Mouse (Mus musculus) lung, postnatal 0 days (tissue): ENCODE results near the gene Nmrk1. TPM values are rescaled to one million over a fixed set of nuclear protein-coding genes. Genes with fewer than 3 reads are reported as not detected.

Experiments
- ATAC-seq: fragments of 200-750 bp; cut with Nextera tagmentation; 2 replicates; pipeline ENCODE4 v1.8.0; 2017; ENCODE audit warnings: moderate library complexity
- DNase-seq: peaks from one replicate; pipeline ENCODE4 v3.0.0-alpha.2; 2016; ENCODE audit warnings: low spot score
- H3K27ac ChIP-seq: fragments of 300-500 bp; sonication (generic); 2 replicates; pipeline ENCODE4 v1.5.1; 2014; ENCODE audit warnings: antibody characterized with exemption, mild to moderate bottlenecking, low read length, mixed read lengths
- H3K27me3 ChIP-seq: fragments of 300-500 bp; sonication (generic); replicated peaks from 2 replicates; pipeline ENCODE4 v1.6.1; 2014; ENCODE audit warnings: low read length, mixed read lengths; ENCODE audit not compliant: insufficient read depth
- H3K36me3 ChIP-seq: fragments of 300-500 bp; sonication (generic); 2 replicates; pipeline ENCODE4 v1.6.1; 2014; ENCODE audit warnings: low read length, mixed read lengths; ENCODE audit not compliant: insufficient read depth
- H3K4me1 ChIP-seq: fragments of 300-500 bp; sonication (generic); 2 replicates; pipeline ENCODE4 v1.6.1; 2014; ENCODE audit warnings: antibody characterized with exemption, low read depth, low read length, mixed read lengths; ENCODE audit not compliant: insufficient read depth
- H3K4me2 ChIP-seq: fragments of 300-500 bp; sonication (generic); replicated peaks from 2 replicates; pipeline ENCODE4 v1.6.1; 2014; ENCODE audit warnings: low read depth, mild to moderate bottlenecking, low read length, moderate library complexity, mixed read lengths
- H3K4me3 ChIP-seq: fragments of 300-500 bp; sonication (generic); 2 replicates; pipeline ENCODE4 v1.5.1; 2014; ENCODE audit warnings: low read depth, low read length
- H3K9ac ChIP-seq: fragments of 300-500 bp; sonication (generic); replicated peaks from 2 replicates; pipeline ENCODE4 v1.6.1; 2014; ENCODE audit warnings: low read depth, mild to moderate bottlenecking
- H3K9me3 ChIP-seq: fragments of 300-500 bp; sonication (generic); 2 replicates; pipeline ENCODE4 v1.6.1; 2016; ENCODE audit warnings: low read length, mixed read lengths
- CTCF ChIP-seq: IDR thresholded peaks from 2 replicates; pipeline ENCODE4 v1.5.1; 2016; ENCODE audit warnings: antibody characterized with exemption, mild to moderate bottlenecking
- EP300 ChIP-seq: IDR thresholded peaks from 2 replicates; pipeline ENCODE4 v1.6.1; 2016; ENCODE audit warnings: antibody characterized with exemption, mild to moderate bottlenecking, control low read depth
- WGBS: fragments of 180-500 bp; shearing (Covaris S2); extraction: QIAGEN DNeasy Blood & Tissue Kit; methylation state at CpG from one replicate; pipeline ENCODE4 v1.1.7; 2014; 5-methylcytosine and 5-hydroxymethylcytosine counted together
- polyA plus RNA-seq: library from polyadenylated mRNA; unstranded; fragments of >200 nt; fragmentation: Nextera tagmentation; extraction: Ambion mirVana; gene quantifications from 2 replicates; pipeline ENCODE4 v1.2.1, GENCODE M21; 2015

Gene Nmrk1
- polyA plus RNA-seq, 1 experiment from 2014 or later = 5.0 TPM

DNA sequence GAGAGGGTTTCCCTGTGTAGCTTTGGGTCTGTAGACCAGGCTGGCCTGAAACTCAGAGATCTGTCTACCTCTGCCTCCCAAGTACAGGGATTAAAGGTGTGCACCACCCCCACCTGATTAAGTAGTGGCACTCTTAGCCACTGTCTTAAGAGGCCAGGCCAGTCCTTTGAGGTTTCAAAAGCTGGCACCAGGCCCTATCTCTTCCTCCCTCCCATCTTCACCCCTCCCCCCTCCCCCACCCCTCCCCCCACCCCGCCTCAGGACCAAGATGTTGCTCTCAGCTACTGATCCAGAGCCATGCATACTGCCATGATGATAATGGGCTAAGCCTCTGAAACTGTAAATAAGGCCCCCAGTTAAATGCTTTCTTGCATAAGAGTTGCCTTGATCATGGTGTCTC, 27.6 kb downstream of the Nmrk1 start:
- no peak for DNase-seq
- no peaks in the 10 kb centered on the region for H3K27me3 ChIP-seq

GRCm38 (mm10) chr19:18660466-18660865, 28.7 kb downstream of the Nmrk1 start:
- 73% methylated on average over 3 of the region's 3 CpGs for WGBS
- no peak overlapping the region for H3K9ac ChIP-seq
- no peak for DNase-seq
- H3K27ac ChIP-seq = no peak overlapping the region
- no peaks in the 10 kb centered on the region for H3K36me3 ChIP-seq
- H3K4me1 ChIP-seq = no peaks in the 10 kb centered on the region
- H3K4me3 ChIP-seq = no peak overlapping the region
- no peak overlapping the region for H3K4me2 ChIP-seq
- no peak for ATAC-seq
- H3K27me3 ChIP-seq = no peaks in the 10 kb centered on the region
- TF ChIP-seq CTCF (no peak), EP300 (no peak)
- no peaks in the 10 kb centered on the region for H3K9me3 ChIP-seq

More for the DNA sequence above, 27.6 kb downstream of the Nmrk1 start:
- H3K4me1 ChIP-seq = no peaks in the 10 kb centered on the region
- H3K9ac ChIP-seq = no peak overlapping the region
- H3K27ac ChIP-seq = no peak overlapping the region
- no peak for TF ChIP-seq EP300
- TF ChIP-seq CTCF = no peak
- H3K36me3 ChIP-seq = no peaks in the 10 kb centered on the region
- no peak overlapping the region for H3K4me3 ChIP-seq
- WGBS = 29% methylated on average over 1 of the region's 1 CpGs
- ATAC-seq = no peak
- H3K4me2 ChIP-seq = no peak overlapping the region
- no peaks in the 10 kb centered on the region for H3K9me3 ChIP-seq

GRCm38 (mm10) chr19:18661683-18662082, 29.9 kb downstream of the Nmrk1 start:
- WGBS = 21% methylated on average over 1 of the region's 1 CpGs
- Histone ChIP-seq H3K9me3 (no peaks in the 10 kb centered on the region), H3K36me3 (no peaks in the 10 kb centered on the region), H3K4me3 (no peak overlapping the region), H3K27me3 (no peaks in the 10 kb centered on the region), H3K27ac (no peak overlapping the region), H3K4me1 (no peaks in the 10 kb centered on the region), H3K9ac (no peak overlapping the region), H3K4me2 (no peak overlapping the region)
- DNase-seq (no peak), ATAC-seq (no peak)
- no peak for TF ChIP-seq EP300
- TF ChIP-seq CTCF = no peak

GRCm38 (mm10) chr19:18663904-18664303, 32.2 kb downstream of the Nmrk1 start:
- Histone ChIP-seq H3K9ac (no peak overlapping the region), H3K9me3 (no peaks in the 10 kb centered on the region), H3K27ac (no peak overlapping the region), H3K4me2 (no peak overlapping the region), H3K36me3 (no peaks in the 10 kb centered on the region), H3K4me1 (no peaks in the 10 kb centered on the region), H3K4me3 (no peak overlapping the region), H3K27me3 (no peaks in the 10 kb centered on the region)
- ATAC-seq = no peak
- TF ChIP-seq EP300 = no peak
- no peak; the same call in 1 of the 2 replicates for TF ChIP-seq CTCF
- no peak for DNase-seq
- WGBS = 65% methylated on average over 2 of the region's 2 CpGs

DNA sequence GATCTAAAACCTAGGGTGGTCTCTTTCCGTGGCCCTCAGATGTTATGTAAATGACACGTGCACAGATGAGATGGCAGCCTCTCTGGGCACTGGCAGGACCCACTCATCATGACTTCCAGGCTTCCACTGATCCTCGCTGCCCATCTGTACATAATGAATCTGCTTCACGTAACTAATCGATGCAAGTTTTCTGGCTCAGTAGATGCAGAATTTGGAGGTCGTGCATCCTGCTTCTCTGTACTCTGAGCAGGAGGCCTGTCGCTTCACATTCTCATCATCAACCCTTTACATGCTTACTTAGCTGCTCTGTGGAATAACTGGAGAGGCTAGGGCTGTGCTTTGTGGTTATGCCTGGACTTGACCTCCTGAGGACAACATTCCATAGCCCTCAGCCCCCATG, 35.2 kb downstream of the Nmrk1 start:
- H3K9me3 ChIP-seq = no peaks in the 10 kb centered on the region
- ATAC-seq (no peak), DNase-seq (no peak)
- no peak overlapping the region for H3K9ac ChIP-seq
- TF ChIP-seq EP300 (no peak), CTCF (no peak)
- H3K36me3 ChIP-seq = no peaks in the 10 kb centered on the region
- H3K27me3 ChIP-seq = no peaks in the 10 kb centered on the region
- H3K4me3 ChIP-seq = no peak overlapping the region
- 87% methylated on average over 7 of the region's 7 CpGs for WGBS
- peaks cover 2% of the 10 kb centered on the region; the same call in 1 of the 2 replicates for H3K4me1 ChIP-seq
- no peak overlapping the region for H3K4me2 ChIP-seq
- H3K27ac ChIP-seq = no peak overlapping the region

GRCm38 (mm10) chr19:18669551-18669950, 37.8 kb downstream of the Nmrk1 start:
- H3K4me2 ChIP-seq = no peak overlapping the region
- no peak overlapping the region for H3K4me3 ChIP-seq
- TF ChIP-seq CTCF = no peak
- DNase-seq (no peak), ATAC-seq (no peak)
- no peaks in the 10 kb centered on the region for H3K27me3 ChIP-seq
- 95% methylated on average over 7 of the region's 7 CpGs for WGBS
- peaks cover 12% of the 10 kb centered on the region; the same call in 1 of the 2 replicates for H3K4me1 ChIP-seq
- H3K9ac ChIP-seq = no peak overlapping the region
- no peaks in the 10 kb centered on the region for H3K9me3 ChIP-seq
- no peak overlapping the region for H3K27ac ChIP-seq
- H3K36me3 ChIP-seq = no peaks in the 10 kb centered on the region

DNA sequence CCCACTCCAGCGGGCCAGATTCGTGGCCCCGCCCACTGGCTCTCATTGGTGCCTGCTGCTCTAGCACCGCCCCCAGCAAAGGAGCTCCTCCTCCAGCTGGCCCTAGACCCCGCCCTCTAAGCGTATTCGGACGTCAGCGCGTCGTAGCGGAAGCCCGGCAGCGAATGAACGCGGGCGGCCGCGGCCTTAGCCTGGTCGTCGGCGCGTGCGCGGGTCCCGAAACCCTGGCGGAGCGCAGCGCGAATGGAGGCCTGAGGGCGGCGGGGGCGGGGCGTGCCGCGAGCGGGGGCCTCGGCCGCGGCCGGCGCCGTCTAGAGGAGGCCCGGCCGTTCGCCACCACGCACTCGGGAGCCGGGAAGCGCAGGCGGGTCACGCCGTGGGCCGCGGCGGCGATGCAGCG, 38.9 kb downstream of the Nmrk1 start, which contains the start of gene Carnmt1:
TSS of gene Carnmt1 (plus strand) at position 157 of the 400 bp plus-strand sequence.
- no peak for TF ChIP-seq CTCF
- TF ChIP-seq EP300 = no peak
- no peaks in the 10 kb centered on the region for H3K36me3 ChIP-seq
- H3K4me1 ChIP-seq = peaks cover 12% of the 10 kb centered on the region; the same call in 1 of the 2 replicates
- H3K9me3 ChIP-seq = no peaks in the 10 kb centered on the region
- peak within 1 kb of the TSS; percentile 88 for H3K27ac ChIP-seq
- ATAC-seq (peak; percentile 98), DNase-seq (peak; percentile 99)
- peak within 1 kb of the TSS; percentile 71 for H3K4me3 ChIP-seq
- H3K9ac ChIP-seq = peak within 1 kb of the TSS; percentile 62
- H3K27me3 ChIP-seq = no peaks in the 10 kb centered on the region
- 1% methylated on average over 47 of the region's 58 CpGs for WGBS
- peak within 1 kb of the TSS; percentile 75 for H3K4me2 ChIP-seq
